Mouse (Mus musculus) kidney, adult 18-20 months (tissue): ENCODE results near the gene Fam219b.

Source experiments
- DNase-seq: peaks from one replicate; pipeline ENCODE4 v3.0.0; 2021

Fam219b gene

DNA sequence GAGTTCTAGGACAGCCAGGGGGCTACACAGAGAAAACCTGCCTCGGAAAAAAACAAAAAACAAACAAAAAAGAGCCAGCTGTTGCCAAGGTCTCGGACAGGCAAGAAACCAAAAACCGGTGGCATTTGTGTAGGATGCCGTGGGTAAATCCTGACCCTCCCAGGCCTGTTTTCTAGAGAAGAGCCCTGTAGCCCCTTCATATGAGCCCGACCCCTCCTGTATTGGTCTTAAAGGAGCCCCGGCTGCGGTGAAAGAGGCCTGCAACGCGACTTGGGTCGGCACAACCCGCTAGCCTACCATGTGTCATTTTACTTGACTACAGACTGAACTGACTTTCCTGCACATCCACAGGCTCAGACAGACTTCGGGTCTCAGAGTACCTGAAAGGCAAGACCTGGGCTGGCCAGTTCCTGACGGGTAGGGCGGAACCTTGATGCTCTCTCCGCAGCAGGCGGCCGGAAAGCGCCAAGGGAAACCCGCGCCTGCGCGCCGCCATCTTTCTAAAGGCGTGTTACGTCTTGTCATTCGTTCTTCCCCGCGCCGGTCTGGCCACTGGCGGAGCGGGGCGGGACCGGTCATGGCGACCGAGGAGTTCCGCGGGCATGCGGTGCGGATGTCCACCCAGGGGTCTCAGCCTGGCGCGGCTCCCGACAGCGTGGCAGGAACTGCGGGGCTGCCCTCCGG lies at the start of gene Fam219b:
Fam219b (plus strand) TSS at position 485 of the 684 bp plus-strand sequence.
- peak; percentile 91 for DNase-seq

DNA sequence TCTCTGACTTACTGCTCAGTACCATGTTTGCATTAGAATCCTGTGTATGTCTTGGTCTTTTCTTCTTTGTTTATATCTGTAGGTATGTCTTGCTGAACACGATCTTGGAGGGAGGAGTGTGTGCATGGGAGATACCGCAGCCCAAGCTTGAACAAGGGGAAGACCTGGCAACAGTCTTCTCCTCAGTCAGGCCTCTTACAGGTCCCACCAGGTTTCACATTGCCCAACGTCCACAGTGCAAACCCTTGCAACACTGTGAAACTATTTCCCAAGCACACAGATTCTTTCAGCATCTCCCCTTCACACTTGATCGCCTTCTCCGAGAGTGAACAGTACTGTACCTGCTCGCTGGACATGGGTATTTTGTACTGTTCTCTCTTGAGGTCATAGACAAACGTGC lies 49.5 kb upstream of the Fam219b start:
- no peak for DNase-seq

- DNase-seq: no peak
Observed at GRCm38 (mm10) chr9:57493532-57493931, 43.8 kb upstream of the Fam219b start.

GRCm38 (mm10) chr9:57494970-57495369 lies 42.4 kb upstream of the Fam219b start:
- no peak for DNase-seq

DNA sequence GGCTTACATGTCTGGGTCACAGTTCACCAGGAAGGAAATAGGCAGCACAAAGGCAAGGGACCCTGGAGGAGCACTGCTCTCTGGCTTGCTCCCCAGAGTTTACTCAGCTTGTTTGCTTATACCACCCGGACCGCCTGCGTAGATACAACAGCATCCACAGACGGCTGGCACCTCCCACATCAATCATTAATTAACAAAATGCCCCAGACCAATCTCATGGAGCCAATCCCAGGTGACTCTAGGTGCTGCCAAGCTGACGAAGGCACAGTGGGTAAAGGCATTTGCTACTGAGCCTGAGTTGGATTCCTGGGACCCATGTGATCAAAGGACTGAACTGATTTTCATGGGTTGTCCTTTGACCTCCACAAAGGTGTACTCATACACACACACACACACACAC lies 40.1 kb upstream of the Fam219b start:
- peak; percentile 23 for DNase-seq

GRCm38 (mm10) chr9:57498536-57498935 lies 38.8 kb upstream of the Fam219b start:
- DNase-seq: no peak

DNA sequence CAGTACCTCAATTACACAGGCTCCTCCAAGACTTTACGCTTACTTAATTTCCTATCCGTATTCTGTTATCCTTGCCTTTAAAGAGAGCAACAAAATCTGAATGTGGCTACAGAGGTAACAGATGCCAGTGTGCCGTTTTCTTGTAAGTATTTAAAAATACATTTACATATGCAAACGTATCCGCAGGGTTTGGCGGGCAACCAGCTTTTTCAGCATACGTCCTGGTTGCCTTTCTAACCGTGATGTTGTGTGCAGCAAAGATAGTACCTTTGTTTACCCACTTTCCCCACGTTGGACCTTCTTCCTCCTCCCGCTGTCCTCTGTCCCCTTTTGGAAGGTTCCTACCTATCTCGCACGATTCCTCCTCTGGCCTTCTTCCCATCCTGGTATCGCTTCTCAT lies 35.9 kb upstream of the Fam219b start:
- no peak for DNase-seq

- DNase-seq: no peak
Observed at GRCm38 (mm10) chr9:57501861-57502260, 35.5 kb upstream of the Fam219b start.

- DNase-seq: no peak
Observed at GRCm38 (mm10) chr9:57502911-57503621, 34.3 kb upstream of the Fam219b start.

DNA sequence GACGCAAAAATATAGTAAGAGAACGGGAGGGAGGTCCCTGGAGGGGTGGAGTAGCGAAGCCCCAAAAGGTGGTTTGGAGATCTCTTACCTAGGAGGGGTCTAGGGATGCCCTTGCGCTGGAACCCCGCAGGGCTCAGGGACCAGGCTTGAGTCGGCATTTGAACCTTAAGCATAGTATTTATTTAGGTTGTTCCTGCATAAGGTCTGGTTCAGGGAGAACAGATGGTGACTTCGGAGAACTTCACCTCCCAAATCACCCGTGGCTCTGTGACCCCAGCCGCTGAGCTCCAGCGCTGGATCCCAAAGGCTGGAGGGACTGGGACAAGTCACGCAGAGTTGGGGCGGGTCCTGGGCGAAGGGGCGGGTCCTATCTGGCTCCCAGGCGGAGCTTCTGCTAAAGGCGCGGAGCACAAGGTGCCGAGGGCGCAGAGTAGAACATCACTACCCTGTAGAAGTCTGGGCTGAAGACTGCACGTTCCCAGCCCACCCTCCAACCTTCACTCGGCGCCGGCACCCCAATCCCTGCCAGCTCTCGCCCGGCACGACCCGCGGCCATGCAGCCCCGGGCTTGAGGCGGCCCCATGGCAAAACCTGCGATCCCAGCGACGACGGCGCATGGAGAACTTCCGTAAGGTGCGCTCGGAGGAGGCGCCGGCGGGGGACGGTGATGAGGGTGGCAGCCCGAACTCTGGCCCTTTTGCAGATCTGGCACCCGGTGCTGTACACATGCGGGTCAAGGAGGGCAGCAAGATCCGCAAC lies 33.5 kb upstream of the Fam219b start, which contains the start of gene Rpp25:
Rpp25 (plus strand) TSS at position 405 of the 759 bp plus-strand sequence.
- DNase-seq: peak; percentile 75

- DNase-seq: peak; percentile 73
Observed at GRCm38 (mm10) chr9:57504381-57504700, 33.0 kb upstream of the Fam219b start.

GRCm38 (mm10) chr9:57504891-57505290 lies 32.4 kb upstream of the Fam219b start:
- no peak for DNase-seq

DNA sequence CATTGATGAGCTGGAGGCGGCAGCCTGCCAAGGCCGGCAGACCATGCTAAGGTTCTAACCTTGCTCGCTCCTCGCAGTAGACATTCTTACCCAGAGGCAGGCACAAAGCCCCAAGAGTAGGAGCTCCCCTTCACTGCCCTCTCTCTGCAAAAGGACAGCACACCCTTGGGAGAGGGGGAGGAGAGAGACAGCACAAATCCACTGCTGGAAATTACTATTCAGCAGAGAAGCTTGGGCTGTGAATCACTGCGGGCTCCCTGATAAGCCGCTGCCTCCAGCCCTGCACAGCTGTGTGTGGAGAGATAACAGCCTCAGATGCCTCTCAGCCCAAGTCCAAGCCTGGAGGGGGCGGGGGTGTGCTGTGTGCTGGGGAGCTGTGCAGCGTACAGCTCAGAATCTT lies 31.6 kb upstream of the Fam219b start:
- no peak for DNase-seq

DNA sequence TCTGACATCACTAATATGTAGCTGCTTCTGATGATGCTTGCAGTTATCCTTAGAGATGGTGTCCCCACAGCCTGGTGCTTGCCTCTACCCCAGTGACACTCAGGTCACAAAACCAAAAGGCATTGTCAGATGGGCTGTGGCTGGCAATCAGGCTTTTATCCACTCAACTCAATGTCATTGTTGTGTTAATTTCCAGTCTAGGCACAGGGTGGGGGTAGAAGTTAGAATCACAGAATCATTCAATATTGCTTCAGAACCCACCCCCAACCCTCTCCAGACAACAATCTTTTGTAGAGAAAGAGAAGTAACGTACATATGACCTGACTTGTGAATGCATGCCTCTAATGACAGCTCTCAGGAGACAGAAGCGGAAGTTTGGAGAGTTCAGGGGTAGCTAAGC lies 26.8 kb upstream of the Fam219b start:
- DNase-seq: no peak

DNA sequence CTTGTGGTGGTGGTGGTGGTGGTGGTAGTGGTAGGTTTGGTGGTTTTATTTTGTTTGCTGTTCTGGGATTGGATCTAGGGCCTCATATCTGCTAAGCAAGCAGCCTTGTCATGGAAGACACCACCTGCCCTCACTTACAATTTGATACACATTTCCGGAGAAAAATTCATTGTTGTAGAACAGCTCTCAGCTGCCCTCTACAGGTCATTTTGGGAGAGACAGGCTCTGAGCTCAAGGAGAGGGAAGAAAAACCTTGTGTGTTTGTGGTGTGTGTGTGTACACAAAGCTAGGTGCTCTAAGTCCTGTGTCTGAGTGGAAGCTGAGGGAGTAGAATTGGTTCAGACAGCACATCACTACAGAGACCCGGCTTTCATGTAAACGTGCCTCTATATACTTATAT lies 20.2 kb upstream of the Fam219b start:
- DNase-seq: peak; percentile 68

DNA sequence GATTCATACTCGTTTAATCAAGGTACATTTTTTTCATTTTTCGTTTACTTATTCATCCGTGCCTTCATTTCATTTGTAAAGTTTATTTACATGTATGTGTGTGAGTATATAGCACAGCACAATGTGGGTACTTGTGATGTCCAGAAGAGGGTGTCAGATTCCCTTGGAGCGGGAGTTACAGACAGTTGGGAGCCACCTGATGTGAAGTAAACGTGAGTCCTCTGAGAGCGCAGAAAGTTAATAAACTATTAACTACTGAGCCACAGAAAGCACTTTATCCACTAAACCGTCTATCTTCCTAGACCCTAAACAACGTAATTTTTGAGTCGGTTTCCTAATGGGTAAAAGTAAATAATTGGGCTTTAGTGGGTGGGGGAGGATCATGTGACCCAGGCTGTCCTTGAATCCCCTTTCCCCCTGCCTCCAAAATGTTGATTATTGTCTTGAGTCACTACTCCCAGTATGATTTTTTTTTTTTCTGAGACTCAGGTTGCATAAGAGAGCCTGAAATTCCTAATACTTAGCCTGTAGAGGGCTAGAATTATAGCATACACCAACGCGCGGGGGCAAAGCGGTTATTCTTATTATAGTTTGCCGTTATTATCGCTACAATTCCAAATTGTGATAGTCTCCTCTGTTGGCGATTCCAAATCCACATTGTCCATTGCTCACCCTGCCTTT lies 16.8 kb upstream of the Fam219b start:
- DNase-seq: peak; percentile 36

DNA sequence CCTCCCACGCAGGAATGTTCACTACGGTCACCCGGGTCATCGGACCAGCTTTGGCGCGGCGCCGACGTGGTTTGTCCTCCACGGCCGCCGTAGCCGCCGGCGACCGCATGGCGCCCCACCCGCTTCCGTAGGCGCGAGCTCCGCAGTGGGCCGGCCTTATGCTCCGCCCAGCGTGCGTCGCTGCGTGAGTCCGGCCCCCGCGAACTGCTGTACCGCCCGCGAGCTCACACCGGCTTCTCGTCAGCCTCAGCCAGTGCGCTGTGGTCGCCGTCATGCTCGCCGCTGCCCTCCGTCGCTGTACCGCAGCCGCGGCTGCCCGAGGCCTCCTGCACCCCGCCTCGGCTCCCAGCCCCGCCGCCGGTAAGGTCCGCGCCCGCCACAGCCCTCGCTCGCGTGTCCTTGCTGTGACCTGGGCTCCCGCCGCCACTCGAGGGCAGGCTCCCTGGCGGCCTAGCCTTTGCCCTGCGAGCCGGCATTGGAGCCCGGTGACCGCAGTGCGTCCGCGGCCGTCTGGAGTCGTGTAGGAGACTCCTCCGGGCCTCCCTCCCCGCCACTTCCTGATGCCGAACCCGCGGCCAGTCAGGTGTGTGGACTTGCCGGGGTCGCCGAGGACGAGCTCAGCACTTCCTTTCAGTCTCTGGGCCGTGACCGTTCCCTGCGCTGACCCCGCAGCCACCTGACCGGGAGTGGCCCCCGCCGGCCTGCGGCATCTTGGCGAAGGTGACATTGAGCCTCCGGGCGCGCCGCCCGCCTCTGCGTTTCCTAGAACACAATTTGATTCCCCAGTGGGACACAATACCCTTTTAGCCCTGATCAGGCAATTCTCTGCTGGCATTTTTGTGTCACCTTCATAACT lies 16.0 kb upstream of the Fam219b start, which contains the start of gene Cox5a:
Cox5a (plus strand) TSS at position 219 of the 856 bp plus-strand sequence.
- peak; percentile 95 for DNase-seq

GRCm38 (mm10) chr9:57522114-57522860 lies 15.0 kb upstream of the Fam219b start:
- DNase-seq: no peak

DNA sequence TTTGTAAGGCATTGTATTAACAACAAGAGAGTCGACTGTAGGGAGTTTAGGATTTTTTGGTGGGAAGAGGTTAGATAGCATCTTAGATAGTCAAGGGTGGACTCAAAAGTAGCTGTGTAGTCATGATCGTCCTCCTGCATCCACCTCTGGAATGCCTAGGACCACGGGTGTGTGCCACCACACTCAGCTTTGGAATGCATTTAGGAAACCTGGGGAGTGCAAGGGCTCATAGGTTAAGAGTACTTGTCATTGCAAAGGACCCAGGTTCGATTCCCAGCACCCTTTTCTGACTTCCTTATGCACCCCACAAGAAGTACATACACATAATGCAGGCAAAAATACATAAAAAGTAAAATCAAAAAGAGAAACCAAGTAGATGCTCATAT lies 14.5 kb upstream of the Fam219b start:
- no peak for DNase-seq

- DNase-seq: no peak
Observed at GRCm38 (mm10) chr9:57523754-57524153, 13.6 kb upstream of the Fam219b start.

- no peak for DNase-seq
Observed at GRCm38 (mm10) chr9:57524439-57524838, 12.9 kb upstream of the Fam219b start.
